Mouse (Mus musculus) olfactory bulb, adult 2 months (tissue): ENCODE results near the gene Aurkb. TPM values are rescaled to one million over a fixed set of nuclear protein-coding genes. Genes with fewer than 3 reads are reported as not detected.

ENCODE experiments used
- H3K27ac ChIP-seq: fragments of 200-500 bp; 2 replicates; pipeline ENCODE4 v1.5.1; 2012; ENCODE audit warnings: low read depth, low read length; ENCODE audit not compliant: insufficient read depth
- H3K4me1 ChIP-seq: fragments of 200-500 bp; 2 replicates; pipeline ENCODE4 v1.6.1; 2012; ENCODE audit warnings: low read length; ENCODE audit not compliant: control insufficient read depth, insufficient read depth
- H3K4me3 ChIP-seq: fragments of 200-500 bp; 2 replicates; pipeline ENCODE4 v1.5.1; 2012; ENCODE audit warnings: mild to moderate bottlenecking, low read depth, low read length, moderate library complexity; ENCODE audit not compliant: insufficient read depth
- CTCF ChIP-seq: fragments of 200-500 bp; IDR thresholded peaks from 2 replicates; pipeline ENCODE4 v1.5.1; 2012; ENCODE audit warnings: low read depth, mild to moderate bottlenecking, low read length, moderate library complexity; ENCODE audit not compliant: insufficient read depth
- POLR2A ChIP-seq: fragments of 200-500 bp; IDR thresholded peaks from 2 replicates; pipeline ENCODE4 v1.6.1; 2012; ENCODE audit warnings: mild to moderate bottlenecking, low read depth, low read length, moderate library complexity; ENCODE audit not compliant: insufficient read depth
- WGBS: fragments of 180-500 bp; shearing (Covaris S2); methylation state at CpG from one replicate; pipeline ENCODE4 v1.1.7; 2018; 5-methylcytosine and 5-hydroxymethylcytosine counted together
- polyA plus RNA-seq: library from polyadenylated mRNA; stranded (reverse); fragments of >200 nt; gene quantifications from 2 replicates; pipeline ENCODE4 v1.2.4, GENCODE M21; 2012; ENCODE audit warnings: low replicate concordance; ENCODE audit not compliant: missing spikeins, insufficient read depth, insufficient read length

The Aurkb gene
- polyA plus RNA-seq, 1 experiment: not detected

DNA sequence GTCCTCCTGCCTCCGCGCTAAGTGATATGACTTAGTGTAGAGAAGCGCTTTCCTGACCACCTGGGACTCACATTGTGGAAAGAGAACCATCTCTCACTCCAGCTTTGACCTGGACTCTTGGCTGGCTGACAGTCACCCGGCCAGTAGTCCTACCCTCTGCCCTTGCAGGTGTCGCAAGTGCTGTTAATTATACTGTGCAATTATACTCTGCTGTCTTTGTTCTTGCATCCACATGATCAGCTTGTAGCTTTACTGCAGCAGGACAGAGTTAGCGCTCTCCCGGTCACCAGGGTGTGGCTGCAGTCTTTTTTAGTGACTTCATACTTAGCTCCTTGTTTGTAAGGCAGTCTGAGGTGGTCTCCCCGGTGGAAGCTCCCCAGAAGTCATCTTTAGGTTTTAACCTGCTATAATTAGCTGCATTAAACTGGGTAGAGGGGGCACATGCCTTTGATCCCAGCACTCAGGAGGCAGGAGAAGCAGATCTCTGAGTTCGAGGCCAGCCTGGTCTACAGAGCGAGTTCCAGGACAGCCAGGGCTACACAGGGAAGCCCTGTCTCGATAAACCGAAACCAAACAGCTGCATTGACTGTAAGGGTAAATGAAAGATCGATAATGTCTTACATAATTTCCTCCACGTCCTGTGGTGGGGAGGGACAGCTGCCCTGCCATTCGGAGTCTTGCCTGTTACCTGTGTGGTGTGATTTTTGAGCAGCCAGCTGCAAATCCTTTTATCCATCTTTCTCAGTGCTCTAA, 34.8 kb downstream of the Aurkb start:
- 0 out of 2 replicates have a peak, but pooled peaks cover 2% of the 10 kb centered on the region for H3K4me1 ChIP-seq
- 81% methylated on average over 15 of the region's 15 CpGs for WGBS
- no peak for TF ChIP-seq CTCF
- TF ChIP-seq POLR2A: no peak

DNA sequence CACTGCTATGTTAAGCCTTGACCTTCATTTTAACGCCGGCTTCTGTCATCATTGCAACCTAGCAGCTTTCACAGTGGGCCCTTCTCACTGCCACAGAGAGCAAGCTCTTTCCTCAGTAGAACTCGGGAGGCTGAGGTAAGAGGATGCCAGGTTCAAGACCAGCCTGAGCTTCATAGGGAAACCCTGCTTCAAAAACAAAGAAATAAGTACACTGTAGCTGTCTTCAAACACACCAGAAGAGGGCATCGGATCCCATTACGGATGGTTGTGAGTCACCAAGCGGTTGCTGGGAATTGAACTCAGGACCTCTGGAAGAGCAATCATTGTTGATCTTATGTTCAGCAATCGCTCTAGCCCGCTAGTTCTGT, 35.4 kb downstream of the Aurkb start:
- WGBS: 88% methylated on average over 8 of the region's 8 CpGs
- TF ChIP-seq CTCF (no peak), POLR2A (no peak)
- Histone ChIP-seq H3K27ac (no peak overlapping the region), H3K4me1 (peaks cover 3% of the 10 kb centered on the region), H3K4me3 (no peak overlapping the region)

More for the DNA sequence above, 34.8 kb downstream of the Aurkb start:
- Histone ChIP-seq H3K27ac (no peak overlapping the region), H3K4me3 (no peak overlapping the region)

DNA sequence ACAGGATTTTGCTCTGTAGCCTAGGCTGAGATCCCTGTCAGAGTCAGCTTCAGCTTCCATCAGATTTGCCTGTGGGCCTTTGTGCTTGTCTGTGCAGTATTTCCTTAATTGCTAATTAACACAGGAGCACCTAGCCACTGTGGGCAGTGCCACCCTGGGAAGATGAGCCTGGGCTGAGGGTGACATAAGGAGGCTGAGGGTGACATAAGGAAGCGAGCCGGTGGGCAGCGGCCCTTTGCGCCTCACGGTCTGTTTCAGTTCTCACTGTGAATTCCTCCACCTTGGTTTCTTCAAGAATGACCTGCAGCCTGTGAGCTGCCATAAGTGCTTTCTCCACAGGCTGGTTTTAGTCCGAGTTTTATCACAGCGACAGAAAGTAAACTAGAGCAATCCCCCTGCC, 36.2 kb downstream of the Aurkb start:
- Histone ChIP-seq H3K4me3 (no peak overlapping the region), H3K4me1 (peaks cover 10% of the 10 kb centered on the region), H3K27ac (no peak overlapping the region)
- WGBS: 93% methylated on average over 7 of the region's 7 CpGs
- TF ChIP-seq POLR2A: no peak
- no peak for TF ChIP-seq CTCF

DNA sequence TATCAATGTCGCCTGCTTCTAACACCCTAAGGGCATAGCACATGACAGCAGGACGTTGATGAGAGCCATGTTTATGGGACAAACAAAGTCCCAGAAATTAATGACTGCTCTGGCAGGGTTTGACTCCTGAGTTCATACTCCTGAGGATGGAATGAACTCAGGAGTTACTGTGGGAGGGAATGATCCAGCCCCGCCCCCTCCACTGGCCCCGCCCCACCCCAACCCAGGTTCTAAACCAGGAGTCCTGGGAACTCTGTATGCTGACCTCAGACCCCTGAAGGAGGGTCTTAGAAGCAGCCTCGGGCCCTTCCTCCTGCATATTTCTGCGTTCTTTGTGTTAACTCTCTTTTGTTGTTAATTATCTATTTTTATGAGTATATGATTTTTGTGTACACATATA, 40.2 kb downstream of the Aurkb start:
- WGBS: 60% methylated on average over 6 of the region's 6 CpGs
- TF ChIP-seq CTCF (no peak), POLR2A (no peak)
- Histone ChIP-seq H3K4me3 (no peak overlapping the region), H3K4me1 (peaks cover 31% of the 10 kb centered on the region), H3K27ac (no peak overlapping the region)

DNA sequence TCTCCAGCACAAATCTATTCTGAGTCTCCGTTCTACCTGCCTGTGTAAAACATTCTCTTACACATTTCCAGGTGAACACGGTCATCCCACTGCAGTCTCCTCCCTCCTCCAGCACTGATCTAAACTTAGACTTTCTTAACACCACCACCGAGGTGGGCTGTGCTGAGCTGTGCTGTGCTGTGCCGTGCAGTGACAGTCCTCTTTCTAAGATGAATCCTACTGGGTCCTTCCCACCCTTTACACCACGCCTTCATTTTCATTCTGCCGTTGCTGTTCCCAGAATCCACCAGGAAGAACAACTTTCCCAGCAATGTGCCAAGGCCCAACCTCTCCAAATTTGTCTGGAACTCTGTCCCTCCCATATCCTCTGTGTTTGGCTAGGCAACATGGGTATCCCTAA, 40.9 kb downstream of the Aurkb start:
- TF ChIP-seq POLR2A: no peak
- TF ChIP-seq CTCF: no peak
- 34% methylated on average over 6 of the region's 6 CpGs for WGBS
- Histone ChIP-seq H3K27ac (peak overlapping the region; percentile 93), H3K4me1 (peaks cover 33% of the 10 kb centered on the region), H3K4me3 (no peak overlapping the region)

DNA sequence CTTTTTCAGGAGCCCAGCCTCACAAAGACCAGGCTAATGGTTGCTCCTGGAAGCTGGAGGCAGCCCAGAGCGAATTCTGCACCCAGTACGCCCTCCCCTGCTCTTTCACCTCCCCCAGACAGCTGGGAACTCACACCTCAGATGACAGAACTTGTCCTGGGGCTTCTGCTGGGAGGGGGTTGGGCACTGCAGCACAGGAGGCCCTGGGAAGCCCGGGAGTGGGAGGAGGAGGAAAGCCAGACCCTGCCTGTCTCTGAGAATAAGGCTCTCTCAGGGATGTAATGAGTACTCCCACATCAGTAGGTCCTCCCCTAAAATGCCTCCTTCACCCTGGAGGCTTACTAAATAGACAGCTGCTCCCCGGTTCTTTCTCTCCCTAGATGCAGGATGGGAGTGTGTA, 41.6 kb downstream of the Aurkb start:
- Histone ChIP-seq H3K27ac (peak overlapping the region; percentile 93), H3K4me1 (peaks cover 38% of the 10 kb centered on the region), H3K4me3 (no peak overlapping the region)
- 32% methylated on average over 4 of the region's 4 CpGs for WGBS
- TF ChIP-seq CTCF: no peak
- no peak for TF ChIP-seq POLR2A

DNA sequence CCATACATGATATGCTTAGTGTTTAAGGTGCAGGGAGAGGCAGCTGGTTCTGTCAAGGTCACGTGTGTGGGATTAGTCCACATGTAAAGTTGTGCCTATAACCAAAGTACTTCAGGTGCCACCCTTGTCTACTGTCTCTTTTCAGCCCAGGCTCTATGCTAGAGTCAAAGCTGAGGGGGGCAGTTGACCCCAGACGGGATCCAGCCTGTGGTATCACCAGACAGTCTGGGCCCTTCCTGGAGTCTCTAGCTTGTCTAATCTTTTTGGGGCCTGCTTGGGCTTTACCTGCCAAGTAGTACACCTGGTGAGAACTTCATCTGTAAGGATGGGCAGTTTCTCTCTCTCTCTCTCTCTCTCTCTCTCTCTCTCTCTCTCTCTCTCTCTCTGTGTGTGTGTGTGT, 42.1 kb downstream of the Aurkb start:
- WGBS: 74% methylated on average over 2 of the region's 2 CpGs
- H3K4me1 ChIP-seq: peaks cover 38% of the 10 kb centered on the region
- no peak overlapping the region for H3K4me3 ChIP-seq
- peak overlapping the region; percentile 93 for H3K27ac ChIP-seq
- TF ChIP-seq CTCF (no peak), POLR2A (no peak)

DNA sequence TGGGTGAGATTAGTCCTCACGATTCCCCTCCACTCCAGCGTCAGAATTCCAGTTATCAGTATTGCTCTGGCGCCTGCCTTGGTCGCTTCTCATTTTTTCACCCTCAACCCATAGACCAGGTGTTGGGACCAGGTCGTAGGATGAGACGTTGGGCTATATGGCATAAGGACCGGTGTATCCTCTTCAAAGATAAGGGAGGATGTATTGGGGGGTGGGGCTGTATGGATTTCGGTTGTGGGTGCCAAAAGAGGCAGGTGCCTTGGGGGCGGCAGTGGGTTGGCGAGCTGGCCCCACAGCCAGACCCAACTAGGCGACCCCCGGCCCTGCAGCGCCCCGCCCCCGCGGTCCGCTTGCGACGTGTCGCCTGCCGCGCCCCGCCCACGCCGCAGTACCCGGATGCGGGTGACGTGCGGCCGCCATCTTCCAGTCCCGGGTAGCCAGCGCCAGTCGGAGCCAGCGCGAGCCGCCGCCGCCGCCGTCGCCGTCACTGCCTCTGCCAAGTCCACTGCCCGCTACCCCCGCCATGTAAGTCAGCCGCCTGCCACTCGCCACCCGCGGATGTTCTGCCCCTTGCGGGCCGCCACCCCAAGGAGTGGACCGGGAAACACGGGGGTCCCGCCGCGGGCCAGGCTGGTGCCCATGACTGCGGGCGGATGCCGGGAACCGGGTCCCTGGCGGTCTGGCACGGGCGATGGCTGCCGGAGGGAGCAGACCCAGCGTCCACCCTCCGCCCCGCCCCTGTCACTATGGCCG, 42.8 kb downstream of the Aurkb start, which contains the start of gene Vamp2:
Vamp2 (plus strand) TSS at position 388 of the 753 bp plus-strand sequence.
- Histone ChIP-seq H3K4me3 (peak within 1 kb of the TSS; percentile 86), H3K27ac (peak within 1 kb of the TSS; percentile 97), H3K4me1 (peaks cover 38% of the 10 kb centered on the region)
- TF ChIP-seq CTCF (no peak), POLR2A (peak; percentile 89)
- WGBS: under 1% methylated on average over 62 of the region's 67 CpGs

DNA sequence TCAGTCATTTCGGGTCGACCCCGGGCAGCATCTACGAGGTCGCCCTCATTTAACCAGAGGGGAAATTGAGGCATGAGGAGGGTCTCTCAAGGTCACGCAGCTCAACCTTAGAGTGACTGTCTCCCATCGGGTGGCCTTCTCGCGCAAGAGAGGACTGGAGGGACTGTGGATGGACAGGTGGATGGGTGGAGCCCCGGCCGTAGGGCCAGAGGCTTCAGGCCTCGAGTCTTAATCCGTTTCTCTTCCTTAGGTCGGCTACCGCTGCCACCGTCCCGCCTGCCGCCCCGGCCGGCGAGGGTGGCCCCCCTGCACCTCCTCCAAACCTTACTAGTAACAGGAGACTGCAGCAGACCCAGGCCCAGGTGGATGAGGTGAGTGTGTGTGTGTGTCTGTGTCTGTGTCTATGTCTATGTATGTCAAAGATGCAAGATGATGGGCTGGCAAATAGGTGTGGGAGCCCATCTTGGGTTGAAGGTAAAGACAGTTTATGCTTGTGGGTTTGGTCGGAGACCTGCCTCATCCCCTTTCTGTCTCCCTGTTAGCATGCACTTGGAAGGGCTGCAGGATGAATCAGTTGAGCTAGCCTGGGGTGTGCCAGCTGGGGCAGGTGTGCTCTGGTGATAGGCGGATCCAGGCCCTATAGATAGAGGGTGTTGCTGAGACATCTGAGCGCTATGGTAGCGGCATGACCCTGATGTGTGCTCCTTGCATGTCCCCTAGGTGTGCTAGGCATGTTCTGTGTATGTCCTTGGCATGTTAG, 43.6 kb downstream of the Aurkb start:
- Histone ChIP-seq H3K4me1 (peaks cover 38% of the 10 kb centered on the region), H3K4me3 (peak overlapping the region; percentile 86), H3K27ac (peak overlapping the region; percentile 97)
- 3% methylated on average over 25 of the region's 25 CpGs for WGBS
- TF ChIP-seq POLR2A (no peak), CTCF (no peak)
